Comparison of ENCODE assay signal across 9 mouse cellular contexts in genomic region chrX:109113401-109114280, GRCm38 (mm10). TPM values are rescaled to one million over a fixed set of nuclear protein-coding genes. Genes with fewer than 3 reads are reported as not detected.
DNase-seq lines count a peak whose midpoint lies in the region; ATAC-seq lines count a peak whose summit lies in the region.
"Had no signal": no experiment of that assay in that cellular context is flagged by ENCODE, and none has a peak within 500 bp of the region (broad histone marks: within the 10 kb centered on the region; RNA-seq: fewer than 3 reads in every experiment).

No protein-coding gene starts in this region.

- no peak overlapping the region for H3K9ac ChIP-seq in intestine, embryonic 16.5 days (ENCODE audit: low read depth, low read length)
- H3K9ac ChIP-seq in intestine, embryonic 15.5 days = no peak overlapping the region
- no peak overlapping the region for H3K9ac ChIP-seq in neural tube, embryonic 12.5 days

- WGBS in intestine, embryonic 16.5 days = 41% methylated on average over 7 of the region's 7 CpGs
- 48% methylated on average over 7 of the region's 7 CpGs for WGBS in intestine, embryonic 15.5 days
- WGBS in neural tube, embryonic 12.5 days = 32% methylated on average over 7 of the region's 7 CpGs

- no peaks in the 10 kb centered on the region for H3K9me3 ChIP-seq in intestine, embryonic 16.5 days (ENCODE audit: control insufficient read depth, low read length)
- H3K9me3 ChIP-seq in intestine, embryonic 15.5 days = no peaks in the 10 kb centered on the region
- no peaks in the 10 kb centered on the region for H3K9me3 ChIP-seq in neural tube, embryonic 12.5 days

- H3K27me3 ChIP-seq in intestine, embryonic 16.5 days (replicated peaks; ENCODE audit: control insufficient read depth, insufficient read depth, low read length) = no peaks in the 10 kb centered on the region
- H3K27me3 ChIP-seq in intestine, embryonic 15.5 days (replicated peaks) = no peaks in the 10 kb centered on the region
- H3K27me3 ChIP-seq in neural tube, embryonic 12.5 days (replicated peaks) = no peaks in the 10 kb centered on the region

- H3K4me1 ChIP-seq in intestine, embryonic 16.5 days (ENCODE audit: control insufficient read depth, insufficient read depth, low read length) = peaks cover 4% of the 10 kb centered on the region
- H3K4me1 ChIP-seq in intestine, embryonic 15.5 days (replicated peaks) = no peaks in the 10 kb centered on the region
- H3K4me1 ChIP-seq in neural tube, embryonic 12.5 days = no peaks in the 10 kb centered on the region

- H3K27ac ChIP-seq in intestine, embryonic 16.5 days (ENCODE audit: low read length) = no peak overlapping the region
- no peak overlapping the region for H3K27ac ChIP-seq in intestine, embryonic 15.5 days
- H3K27ac ChIP-seq in neural tube, embryonic 12.5 days = no peak overlapping the region

- no peaks in the 10 kb centered on the region for H3K36me3 ChIP-seq in intestine, embryonic 16.5 days (ENCODE audit: control insufficient read depth, insufficient read depth, low read length)
- H3K36me3 ChIP-seq in intestine, embryonic 15.5 days = no peaks in the 10 kb centered on the region
- H3K36me3 ChIP-seq in neural tube, embryonic 12.5 days = no peaks in the 10 kb centered on the region

- peak; percentile 12 for DNase-seq in embryo, embryonic 11 days
- no peak for DNase-seq in ovary, postnatal 14 days (ENCODE audit: low spot score)
- no peak for DNase-seq in cerebellum, postnatal 25 days
- DNase-seq in thymus, adult 18-20 months = no peak
- DNase-seq: cerebellum, adult 11 months had no signal

- ATAC-seq in intestine, embryonic 16.5 days = no peak
- no peak for ATAC-seq in intestine, embryonic 15.5 days
- peak; percentile 92 for ATAC-seq in inflammation-experienced regulatory T-cells, adult 6 months
- peak; percentile 63 for ATAC-seq in neural tube, embryonic 12.5 days (ENCODE audit: low FRiP score, low read depth)

- H3K4me3 ChIP-seq in intestine, embryonic 16.5 days (ENCODE audit: low read length) = no peak overlapping the region
- no peak overlapping the region for H3K4me3 ChIP-seq in intestine, embryonic 15.5 days (replicated peaks)
- H3K4me3 ChIP-seq in neural tube, embryonic 12.5 days = no peak overlapping the region

- peak overlapping the region; percentile 32 for H3K4me2 ChIP-seq in intestine, embryonic 16.5 days (ENCODE audit: low read depth, low read length)
- H3K4me2 ChIP-seq in intestine, embryonic 15.5 days (replicated peaks) = no peak overlapping the region
- H3K4me2 ChIP-seq in neural tube, embryonic 12.5 days (replicated peaks) = no peak overlapping the region

RNA-seq across cellular contexts. Expression of gene Sh3bgrl, which starts 18.5 kb away (rescaled TPM):
- 88.9 and 99.0 TPM in 2 replicates for polyA plus RNA-seq in intestine, embryonic 16.5 days (2015; fragmentation: Nextera tagmentation; extraction: Ambion mirVana)
- polyA plus RNA-seq in intestine, embryonic 15.5 days (2015; fragmentation: Nextera tagmentation; extraction: Ambion mirVana) = 95.1 and 105 TPM in 2 replicates
- 100 to 1,000 TPM; 188 to 356 (median 243) TPM for polyA plus RNA-seq in inflammation-experienced regulatory T-cells, adult 6 months (2017; shearing (Covaris generic))
- polyA plus RNA-seq in neural tube, embryonic 12.5 days (2016; fragmentation: Nextera tagmentation; extraction: Ambion mirVana) = 173 and 184 TPM in 2 replicates

Comparison
In these comparisons a context has a peak if more than half of its experiments do, and no peak if none do; other contexts are left out.
1. ATAC-seq: peak in inflammation-experienced regulatory T-cells, adult 6 months (single experiment) and neural tube, embryonic 12.5 days (single experiment); none in intestine, embryonic 16.5 days (single experiment) and intestine, embryonic 15.5 days (single experiment).